Mouse (Mus musculus): ENCODE data around the gene Gpr37l1.

Gpr37l1 gene

DNA sequence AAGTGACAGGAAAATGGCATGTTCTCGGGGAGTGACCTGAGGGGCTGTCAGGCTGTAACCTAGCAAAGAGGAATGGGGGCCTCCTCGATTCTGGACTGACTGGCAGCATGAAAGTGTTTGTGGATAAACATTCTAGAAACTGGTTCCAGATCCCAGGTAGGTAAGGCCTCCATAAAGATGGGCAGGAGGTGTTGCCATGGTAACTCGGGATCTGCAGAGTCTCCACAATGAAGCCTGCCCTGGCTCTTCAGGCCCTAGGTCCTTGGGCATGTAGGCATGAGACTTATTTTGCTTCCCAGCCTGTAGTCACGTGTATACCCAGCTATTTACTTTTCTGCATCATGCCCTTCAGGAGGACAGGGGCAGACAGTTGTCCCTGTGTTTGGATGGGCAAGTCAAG lies 13.8 kb upstream of the Gpr37l1 start:
- no peak for DNase-seq

DNA sequence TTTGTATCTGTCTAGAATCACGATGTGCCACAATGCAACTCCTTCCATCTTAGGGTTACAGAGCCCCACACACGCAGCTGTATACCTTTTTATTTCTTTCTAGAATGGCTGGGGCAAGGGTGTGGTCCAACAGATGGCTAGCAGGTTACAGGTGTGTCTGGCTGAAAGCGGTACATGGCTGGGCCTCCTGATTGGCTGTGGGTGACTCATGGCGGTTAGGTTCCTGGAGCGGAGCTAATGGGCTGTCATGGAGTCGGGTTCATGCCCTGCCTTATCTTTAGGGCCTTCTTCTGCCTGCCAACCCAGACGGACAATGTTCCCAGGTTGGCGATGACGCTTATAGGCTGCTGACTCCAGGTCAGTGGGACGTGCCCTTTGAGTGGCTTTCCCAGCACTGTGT lies 13.3 kb upstream of the Gpr37l1 start:
- DNase-seq, result no peak

DNA sequence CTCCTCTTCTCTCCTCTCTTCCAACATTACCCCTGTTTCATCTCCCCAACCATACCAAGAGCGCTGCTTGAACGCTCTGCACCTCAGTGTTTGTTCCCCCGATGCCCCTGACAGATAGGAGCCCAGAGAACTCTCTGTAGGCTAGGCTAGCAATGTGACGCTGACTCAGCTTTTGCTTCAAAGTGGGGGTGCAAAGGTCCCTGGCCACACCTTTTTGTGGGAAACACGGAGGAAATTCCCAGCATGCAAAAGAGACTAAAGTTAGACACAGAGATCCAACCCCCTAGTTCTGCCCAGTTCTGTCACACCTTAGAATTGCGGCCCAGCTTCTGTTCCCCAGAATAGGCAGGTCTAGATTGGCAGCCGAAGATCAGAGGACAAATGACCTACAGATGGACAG lies 11.4 kb upstream of the Gpr37l1 start:
- peak; percentile 52 for DNase-seq

DNA sequence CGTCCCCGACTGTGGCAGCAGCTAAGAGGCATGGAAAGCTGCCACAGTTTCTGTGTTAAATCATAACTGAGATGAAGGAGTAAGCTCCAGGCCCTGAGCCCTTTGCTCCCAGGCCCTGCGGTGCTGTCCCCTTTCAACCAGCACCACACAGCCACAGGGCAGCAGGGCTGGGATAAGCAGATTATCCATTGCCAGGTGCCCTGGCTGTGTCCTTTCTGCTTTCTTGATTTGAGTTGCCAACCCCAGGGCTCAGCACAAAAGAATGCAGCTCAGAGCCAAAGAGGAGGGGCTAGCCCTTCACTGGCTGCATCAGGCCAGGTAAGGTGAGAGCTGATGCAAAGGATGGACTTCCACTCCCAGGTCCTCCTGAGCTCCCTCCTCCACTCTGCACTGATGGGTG lies 10.2 kb upstream of the Gpr37l1 start:
- peak; percentile 95 for DNase-seq

DNA sequence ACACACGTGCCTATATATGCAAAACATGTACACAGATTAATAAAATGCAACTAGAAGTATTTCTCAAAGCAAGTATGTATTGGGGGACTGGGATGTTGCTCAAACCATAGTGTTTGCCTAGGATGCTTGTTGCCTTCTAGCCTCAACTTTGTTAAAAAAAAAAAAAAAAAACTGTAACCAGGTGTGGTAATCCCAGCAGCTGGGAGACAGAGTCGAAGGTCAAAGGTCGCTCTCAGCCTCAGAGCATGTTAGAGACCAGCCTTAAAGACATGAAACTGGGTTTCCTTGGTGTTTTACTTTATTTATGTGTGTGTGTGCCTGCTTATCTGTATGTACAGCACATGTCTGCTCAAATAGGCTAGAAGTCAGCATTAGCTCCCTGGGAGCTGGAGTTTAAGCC lies 7.7 kb upstream of the Gpr37l1 start:
- DNase-seq, result no peak

DNA sequence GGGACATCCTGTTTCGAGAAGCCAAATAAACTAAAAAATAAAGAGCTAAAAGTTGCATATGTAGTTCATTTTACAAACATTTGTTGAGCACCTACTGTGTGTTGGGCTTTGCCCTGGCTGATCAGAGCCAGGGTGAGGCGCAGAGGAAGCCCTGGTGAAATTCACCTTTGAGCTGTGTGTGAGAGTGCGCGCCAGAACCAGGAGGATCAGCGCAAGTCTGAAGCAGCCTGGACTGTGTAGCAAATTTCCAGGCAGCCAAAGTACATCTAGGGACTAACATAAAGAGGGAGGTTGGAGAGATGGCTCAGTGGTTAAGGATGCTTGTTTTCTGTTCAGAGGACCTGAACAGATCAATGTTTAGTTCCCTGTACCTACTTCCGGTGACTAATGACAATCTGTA lies 5.8 kb upstream of the Gpr37l1 start:
- DNase-seq, result no peak

DNA sequence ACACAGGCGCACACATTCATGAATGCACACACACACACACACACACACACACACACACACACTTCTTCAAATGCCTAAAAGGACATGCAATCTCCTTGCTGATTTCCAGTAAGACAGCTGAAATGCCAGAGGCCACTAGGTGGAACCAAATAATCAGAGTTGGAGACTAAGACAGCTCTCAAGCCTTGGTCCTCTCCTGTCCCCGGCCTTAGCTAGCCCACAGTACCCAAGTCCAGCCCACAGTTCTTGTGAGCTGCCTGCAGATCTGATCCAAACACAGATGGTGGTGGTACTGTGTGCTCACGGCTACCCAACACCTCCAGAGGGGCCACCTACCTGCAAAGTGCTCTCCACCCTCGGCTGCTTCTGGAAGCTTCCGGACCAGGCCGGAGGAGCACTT lies 4.5 kb upstream of the Gpr37l1 start:
- DNase-seq, result peak; percentile 79

DNA sequence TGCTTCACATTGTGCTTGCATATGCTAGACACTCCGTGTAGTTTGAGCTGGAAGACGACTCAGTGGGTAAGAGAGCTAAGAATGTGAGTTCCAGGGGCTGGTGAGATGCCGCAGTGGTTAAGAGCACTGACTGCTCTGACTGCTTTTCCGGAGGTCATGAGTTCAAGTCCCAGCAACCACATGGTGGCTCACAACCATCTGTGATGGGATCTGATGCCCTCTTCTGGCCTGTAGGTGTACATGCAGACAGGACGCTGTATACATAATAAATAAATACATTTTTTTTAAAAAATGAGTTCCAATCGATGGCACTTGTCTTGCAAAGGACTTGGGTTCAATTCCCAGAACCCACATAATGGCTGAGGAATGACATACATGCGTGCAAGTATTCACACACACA lies 3.7 kb upstream of the Gpr37l1 start:
- no peak for DNase-seq

DNA sequence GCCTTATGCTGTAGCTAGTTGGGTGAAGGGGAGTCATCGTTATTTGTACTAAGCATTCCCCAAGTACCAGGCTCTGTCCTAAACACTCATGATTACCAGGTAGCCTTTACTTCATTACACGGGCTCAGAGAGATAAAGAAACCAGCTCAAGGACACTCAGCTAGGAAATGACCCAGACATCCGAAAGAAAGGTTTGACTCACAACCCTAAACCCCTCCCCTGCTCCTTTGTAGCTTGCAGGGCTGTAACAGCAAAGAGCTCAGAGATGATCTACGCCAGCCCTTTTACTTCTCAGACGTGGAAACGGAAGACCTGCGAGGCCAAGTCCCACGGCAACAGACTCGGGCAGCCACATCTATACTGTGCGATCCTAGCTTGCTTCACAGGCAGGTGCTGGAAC lies 2.8 kb upstream of the Gpr37l1 start:
- DNase-seq, result no peak

DNA sequence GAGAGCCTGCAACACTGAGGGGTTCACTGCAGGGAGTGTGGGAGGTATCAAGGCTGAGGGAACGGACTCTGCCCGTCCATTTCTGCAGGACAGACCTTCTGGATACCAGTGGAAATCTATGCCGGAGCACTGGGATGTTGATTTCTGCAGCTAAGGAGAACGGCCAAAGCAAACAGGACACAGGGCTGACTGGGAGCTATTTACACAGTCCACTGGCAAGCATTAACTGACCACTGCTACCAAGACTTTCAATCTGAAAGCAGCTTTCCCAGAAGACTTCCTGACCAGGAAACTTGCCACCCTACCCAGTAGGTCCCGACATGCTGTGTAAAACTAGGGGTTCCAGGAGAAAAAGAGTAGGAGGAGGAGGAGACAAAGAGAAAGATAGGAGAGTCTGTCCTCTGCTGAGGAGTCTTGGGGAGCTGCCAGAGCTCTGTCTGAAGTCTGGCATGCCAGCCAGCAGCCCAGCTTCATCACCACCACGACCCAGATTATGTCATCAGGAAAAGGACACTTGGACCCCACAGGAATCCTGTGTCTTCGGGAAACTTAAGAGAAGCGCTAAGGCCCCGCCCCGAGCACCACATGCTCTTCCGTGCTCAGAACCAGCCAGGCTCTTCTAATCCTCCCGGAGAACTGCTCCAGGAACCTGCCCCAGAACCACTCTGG lies 2.2 kb upstream of the Gpr37l1 start:
- DNase-seq, result peak; percentile 84

DNA sequence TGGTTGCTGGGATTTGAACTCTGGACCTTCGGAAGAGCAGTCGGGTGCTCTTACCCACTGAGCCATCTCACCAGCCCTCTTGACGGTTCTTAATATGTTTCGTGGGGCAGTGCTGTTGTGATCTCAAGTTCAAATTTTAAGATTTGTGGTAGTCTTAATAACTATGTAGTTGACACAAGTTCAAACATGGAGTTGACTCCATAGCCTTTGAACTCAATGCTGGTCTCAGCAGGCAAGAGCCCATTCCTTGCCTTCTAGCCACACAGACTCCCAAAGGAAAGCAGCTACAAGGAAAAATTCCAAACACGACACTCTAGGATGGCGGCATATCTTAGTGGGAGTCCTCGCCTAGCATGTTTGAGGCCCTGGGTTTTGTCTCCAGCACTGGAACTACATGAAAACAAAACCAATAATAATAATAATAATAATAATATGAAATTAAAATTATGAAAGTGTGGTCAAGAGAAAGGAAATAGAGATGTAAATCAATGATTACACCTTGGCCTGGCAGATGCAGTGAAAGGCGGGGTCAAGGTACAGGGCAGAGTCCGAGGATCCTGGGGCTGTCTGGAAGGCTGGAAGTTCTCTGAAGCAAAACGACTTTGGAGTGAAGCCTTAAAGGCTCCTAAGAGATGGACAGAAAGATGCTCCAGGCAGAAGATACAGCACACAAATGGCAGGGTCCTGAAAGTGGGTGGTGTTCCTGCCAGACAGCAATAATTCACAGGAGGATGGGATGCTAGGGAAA lies 1.1 kb upstream of the Gpr37l1 start:
- DNase-seq, result peak; percentile 76

DNA sequence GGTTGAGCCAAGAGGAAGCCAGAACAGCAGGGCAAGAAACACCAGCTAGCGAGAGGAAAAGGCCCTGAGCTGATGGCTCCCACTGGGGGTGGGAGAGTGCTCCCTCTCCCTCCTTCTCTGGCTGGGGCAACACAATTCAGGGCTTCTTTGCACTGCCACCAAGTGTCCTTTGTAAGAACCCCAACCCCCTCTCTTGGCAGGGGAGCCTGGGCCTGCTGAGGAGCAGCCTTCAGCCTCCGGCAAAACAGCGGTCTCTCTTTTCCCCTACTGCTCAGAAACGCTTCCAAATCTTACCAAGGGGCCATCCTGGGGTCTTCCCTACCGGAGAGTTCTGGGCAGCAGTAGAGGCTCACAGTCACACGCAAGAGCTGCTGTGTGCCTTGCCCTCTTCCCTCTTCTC lies 4.8 kb downstream of the Gpr37l1 start:
- no peak for DNase-seq

DNA sequence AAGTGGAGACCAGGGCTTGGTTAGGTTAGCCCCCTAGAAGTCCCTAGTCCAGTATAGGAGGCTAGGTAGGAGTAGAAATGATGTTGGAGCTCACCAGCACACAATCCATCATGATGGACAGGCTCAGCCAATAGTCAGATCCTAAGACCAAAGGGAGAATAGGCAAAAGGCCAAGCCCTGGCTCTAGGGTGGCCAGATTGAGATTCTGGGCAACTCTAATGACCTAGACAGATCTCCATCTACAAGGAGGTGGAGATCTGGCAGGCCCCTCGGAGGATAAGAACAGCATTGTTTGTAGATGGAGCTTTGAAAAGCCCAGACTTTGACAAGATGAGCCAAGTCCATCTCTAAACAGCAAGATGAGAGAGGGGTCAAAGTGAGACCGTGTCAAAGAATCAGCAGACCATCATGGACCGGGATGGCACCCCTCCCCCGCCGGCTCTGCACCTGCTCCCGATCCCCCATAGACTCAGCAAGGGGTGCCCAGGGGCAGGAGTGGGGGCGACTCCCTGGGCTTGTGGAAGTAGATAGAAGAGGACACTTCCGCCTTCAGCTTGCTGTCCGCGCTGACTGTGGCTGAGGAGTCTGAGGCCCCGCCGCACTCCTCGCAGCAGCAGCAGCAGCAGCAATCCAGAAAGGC lies 7.0 kb downstream of the Gpr37l1 start:
- DNase-seq, result no peak

DNA sequence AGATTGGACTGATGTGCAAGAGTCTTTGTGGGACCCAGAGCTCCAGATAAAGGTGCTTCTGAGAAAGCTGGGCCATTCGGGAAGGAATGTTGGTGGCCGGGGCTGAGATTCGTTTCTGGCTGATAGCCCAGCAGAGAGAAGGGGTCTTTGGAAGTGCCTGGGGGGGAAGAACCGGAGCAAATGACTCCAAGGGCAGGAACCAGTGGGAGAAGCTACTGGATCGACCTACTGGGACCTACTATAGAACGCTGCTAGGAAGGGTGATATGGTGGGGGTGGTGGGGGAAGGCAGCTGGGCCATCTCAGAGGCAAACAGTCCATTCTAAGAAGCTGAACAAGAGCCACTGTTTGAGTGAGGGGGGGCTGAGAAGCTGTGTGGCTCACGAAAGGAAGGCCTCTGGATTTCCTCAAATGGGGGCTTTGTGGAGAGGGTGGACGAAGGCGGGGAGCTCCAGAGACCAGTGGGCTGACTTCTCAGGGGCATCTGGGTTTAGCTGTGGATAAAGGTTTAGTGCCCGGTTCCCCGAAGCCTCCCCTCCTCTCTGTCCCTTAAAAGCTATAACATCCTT lies 7.8 kb downstream of the Gpr37l1 start:
- DNase-seq, result no peak

DNA sequence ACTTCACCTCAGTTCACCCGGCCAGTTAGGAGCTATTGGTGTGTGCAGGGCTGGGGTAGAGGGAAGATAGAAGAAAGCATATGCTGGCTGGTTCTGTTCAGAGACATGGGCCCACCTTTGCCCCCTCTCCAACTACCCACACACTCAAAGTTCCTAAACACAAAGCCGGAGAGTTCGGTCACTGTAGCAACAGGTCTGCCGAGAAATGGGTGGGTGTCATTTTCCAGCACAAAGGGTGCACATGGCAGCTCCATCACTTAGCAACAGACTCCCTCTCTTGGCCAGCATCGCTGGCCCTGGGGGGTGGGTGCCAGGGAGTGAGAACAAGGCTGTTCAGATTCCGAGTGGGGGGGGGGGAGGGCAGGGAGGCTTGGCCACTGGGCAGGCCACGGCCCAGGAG lies 8.4 kb downstream of the Gpr37l1 start:
- no peak for DNase-seq

DNA sequence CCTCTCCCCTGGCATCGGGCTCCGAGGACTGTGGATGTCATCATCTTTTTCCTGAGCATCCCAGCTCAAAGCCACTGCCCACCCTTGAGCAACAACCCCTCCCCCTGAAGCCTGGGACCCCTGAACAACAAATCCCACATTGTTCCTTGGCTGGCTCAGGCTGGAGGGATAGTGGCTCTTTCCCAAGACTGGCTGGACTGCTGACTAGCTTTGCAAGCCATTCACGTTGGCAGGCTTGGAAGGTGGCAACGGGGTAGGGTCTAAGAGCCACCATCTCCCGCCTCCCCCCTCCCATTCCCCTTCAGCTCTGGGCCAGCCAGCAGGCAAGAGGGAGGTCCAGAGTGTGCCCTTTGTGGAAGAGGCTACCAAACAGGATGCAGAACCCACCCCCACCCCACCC lies 8.8 kb downstream of the Gpr37l1 start:
- no peak for DNase-seq

DNA sequence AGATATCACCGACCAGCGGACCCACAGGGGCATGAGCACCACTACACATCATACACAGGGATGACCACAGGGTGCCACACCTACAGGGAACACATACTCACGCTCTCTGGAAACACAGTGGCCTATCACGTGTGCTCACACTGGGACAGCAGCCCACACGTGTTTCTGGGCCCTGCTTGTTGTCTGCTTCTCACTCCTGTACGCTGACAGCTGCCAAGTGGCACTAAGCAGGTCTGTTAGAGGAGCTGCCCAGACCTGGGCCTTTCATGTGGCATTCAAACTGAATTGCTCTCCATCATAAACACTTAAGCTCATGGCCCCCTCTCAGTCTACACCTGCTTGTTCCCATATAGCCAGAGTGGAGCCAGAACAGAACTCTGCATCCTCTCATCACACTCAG lies 11.2 kb downstream of the Gpr37l1 start:
- DNase-seq, result no peak

DNA sequence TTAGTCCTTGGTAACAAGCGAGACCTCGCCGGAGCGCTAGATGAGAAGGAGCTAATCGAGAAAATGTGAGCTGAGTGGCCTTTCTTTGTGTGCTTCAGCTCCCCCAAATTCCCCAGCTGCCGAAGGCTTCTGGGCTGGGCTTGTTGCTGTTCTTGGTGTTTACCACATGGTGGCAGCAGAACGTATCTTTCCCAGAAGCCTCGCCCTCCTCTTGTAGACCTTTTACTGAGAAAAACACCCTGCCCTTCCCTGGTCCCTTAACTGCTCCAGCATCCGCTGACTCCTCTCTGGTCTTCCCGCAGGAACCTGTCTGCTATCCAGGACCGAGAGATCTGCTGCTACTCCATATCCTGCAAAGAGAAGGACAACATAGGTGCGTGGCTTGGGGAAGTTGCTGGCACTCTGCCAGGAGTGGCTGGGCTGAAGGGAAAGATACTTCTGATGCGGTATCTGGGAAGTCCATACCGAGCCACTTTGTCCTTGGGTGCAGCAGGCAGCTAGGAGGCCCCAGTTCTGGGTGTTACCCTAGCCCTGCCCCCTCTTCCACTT lies 13.0 kb downstream of the Gpr37l1 start:
- DNase-seq, result peak; percentile 72

DNA sequence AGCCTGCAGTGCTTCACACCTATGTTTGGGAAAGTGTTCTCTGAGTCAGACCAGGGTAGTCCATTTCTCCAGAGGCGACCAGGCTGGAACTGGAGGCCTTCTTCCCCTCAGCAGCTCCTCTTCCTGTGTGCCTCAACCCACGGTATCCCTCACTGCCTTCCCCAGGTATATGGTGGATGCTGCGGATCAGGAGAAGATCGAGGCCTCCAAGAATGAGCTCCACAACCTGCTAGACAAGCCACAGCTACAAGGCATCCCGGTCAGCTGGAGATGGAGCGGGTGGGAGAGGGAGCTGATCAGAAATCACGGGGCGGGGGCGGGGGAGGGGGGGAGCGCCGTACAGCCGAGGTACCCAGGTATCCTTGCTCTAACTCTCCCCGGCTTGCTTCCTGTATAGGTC lies 13.5 kb downstream of the Gpr37l1 start:
- no peak for DNase-seq

DNA sequence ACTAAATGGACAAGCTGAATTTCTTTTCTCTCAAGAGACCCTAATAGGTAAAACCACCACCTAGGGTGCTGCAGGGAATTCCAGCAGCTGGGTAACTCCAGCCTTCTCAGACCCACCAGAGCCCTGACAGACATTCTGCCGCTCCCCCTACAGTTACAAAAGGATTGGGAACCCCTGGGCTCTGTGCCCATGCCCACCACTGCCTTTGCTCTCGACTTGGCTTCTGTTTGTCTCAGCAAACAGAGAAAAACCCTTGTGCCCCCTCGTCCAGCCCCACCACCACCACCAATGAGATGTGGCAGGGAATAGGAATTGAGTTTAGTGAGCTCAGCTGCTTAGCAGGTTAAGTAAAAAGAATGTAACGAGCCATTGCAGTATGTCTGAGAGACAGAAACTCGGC lies 18.5 kb downstream of the Gpr37l1 start:
- DNase-seq, result no peak

DNA sequence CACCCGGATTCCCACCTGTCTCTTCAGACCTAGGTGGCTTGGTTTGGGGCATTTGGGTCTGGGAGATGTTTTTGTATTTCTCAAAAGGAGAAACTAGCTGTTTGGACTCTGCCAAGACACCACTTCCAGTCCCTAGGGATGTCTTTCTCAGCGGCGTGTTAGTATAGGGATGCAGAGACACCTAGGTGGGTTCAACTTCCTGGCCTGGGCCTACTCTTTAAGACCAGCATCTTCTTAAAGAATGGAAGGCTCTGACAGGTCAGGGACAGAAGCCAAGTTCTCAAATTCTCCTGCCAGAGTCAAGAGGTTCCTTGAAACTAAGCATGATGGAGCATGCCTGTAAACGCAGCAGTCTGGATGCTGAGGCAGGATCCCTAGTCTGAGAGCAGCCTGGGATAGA lies 19.0 kb downstream of the Gpr37l1 start:
- no peak for DNase-seq

DNA sequence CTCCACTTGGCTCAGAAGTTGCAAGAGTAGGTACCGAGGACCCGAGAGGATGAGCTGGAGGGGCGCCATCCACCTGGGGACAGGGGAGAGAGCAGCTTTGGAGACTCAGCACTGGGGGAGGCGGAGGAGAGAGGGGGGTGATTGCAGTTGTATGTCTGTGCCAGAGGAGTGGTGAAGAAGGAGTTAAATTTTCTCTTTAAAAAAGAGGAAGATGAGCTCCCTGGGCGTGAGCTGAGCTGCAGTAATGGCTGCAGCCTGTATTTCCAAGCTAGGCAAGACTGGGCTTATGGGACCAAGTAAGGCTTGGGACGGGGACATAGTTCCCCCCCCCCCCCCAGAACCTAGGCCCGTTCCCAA lies 19.8 kb downstream of the Gpr37l1 start:
- no peak for DNase-seq

DNA sequence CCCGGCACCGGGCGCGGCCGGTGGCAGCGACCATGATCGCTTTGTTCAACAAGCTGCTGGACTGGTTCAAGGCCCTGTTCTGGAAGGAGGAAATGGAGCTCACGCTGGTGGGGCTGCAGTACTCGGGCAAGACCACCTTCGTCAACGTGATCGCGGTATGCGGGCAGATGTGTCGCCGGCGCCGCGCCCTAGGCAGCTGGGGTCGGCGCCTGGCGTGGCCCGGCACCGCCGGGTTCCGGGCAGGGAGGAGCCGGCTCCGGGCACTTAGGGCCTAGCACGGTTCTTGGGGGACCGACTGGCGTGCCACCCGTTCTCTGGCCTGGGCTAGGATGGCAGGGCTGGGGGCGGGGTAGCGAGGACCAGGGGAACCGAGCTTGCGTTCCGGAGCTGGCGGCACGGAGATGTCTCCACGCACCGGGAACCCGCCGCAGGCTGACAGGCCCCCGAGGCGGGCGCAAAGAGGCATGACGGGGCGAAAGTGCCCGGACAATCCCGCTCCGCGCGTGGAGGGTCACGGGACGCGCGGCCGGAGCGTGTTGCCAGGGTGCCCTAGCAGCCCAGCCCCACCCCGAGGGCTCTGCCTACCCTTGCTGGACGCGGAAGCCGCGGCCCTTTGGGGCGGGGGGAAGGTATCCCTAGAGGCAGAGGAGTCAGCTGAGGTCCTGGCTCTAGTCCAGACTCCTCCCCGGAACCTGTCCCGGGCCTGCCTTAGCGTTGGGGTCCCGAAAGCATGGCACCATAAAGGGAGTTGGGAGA lies 20.4 kb downstream of the Gpr37l1 start:
- peak; percentile 93 for DNase-seq

All from kidney, adult 11 months (tissue).